Mouse (Mus musculus) hindbrain, postnatal 0 days (tissue): ENCODE measurements around the gene Gm3376. TPM values are rescaled to one million over a fixed set of nuclear protein-coding genes. Genes with fewer than 3 reads are reported as not detected.
"Not testable (repeated sequence)": the region's sequence is repeated elsewhere in the genome, so short reads cannot be mapped to it uniquely, and the experiment has no call there.

Source experiments
- ATAC-seq: fragments of 200-750 bp; cut with Nextera tagmentation; 2 replicates; pipeline ENCODE4 v1.8.0; 2017; ENCODE audit warnings: mild to moderate bottlenecking, moderate TSS enrichment, moderate library complexity
- DNase-seq: peaks from one replicate; pipeline ENCODE4 v3.0.0-alpha.2; 2015; ENCODE audit warnings: low spot score
- H3K27ac ChIP-seq: fragments of 300-500 bp; sonication (generic); 2 replicates; pipeline ENCODE4 v1.5.1; 2014; ENCODE audit warnings: mild to moderate bottlenecking
- H3K27me3 ChIP-seq: fragments of 300-500 bp; sonication (generic); 2 replicates; pipeline ENCODE4 v1.6.1; 2014; ENCODE audit warnings: low read length, mixed read lengths; ENCODE audit not compliant: insufficient read depth
- H3K36me3 ChIP-seq: fragments of 300-500 bp; sonication (generic); 2 replicates; pipeline ENCODE4 v1.6.1; 2014; ENCODE audit warnings: low read length, mixed read lengths; ENCODE audit not compliant: insufficient read depth
- H3K4me1 ChIP-seq: fragments of 300-500 bp; sonication (generic); 2 replicates; pipeline ENCODE4 v1.6.1; 2014; ENCODE audit warnings: antibody characterized with exemption, low read length, mixed read lengths; ENCODE audit not compliant: insufficient read depth
- H3K4me2 ChIP-seq: fragments of 300-500 bp; sonication (generic); 2 replicates; pipeline ENCODE4 v1.6.1; 2014; ENCODE audit warnings: low read depth, mild to moderate bottlenecking, low read length, moderate library complexity, mixed read lengths
- H3K4me3 ChIP-seq: fragments of 300-500 bp; sonication (generic); 2 replicates; pipeline ENCODE4 v1.5.1; 2014; ENCODE audit warnings: low read length
- H3K9ac ChIP-seq: fragments of 300-500 bp; sonication (generic); replicated peaks from 2 replicates; pipeline ENCODE4 v1.6.1; 2014; ENCODE audit warnings: mild to moderate bottlenecking, low read length, moderate library complexity, mixed read lengths
- H3K9me3 ChIP-seq: fragments of 300-500 bp; sonication (generic); 2 replicates; pipeline ENCODE4 v1.6.1; 2016; ENCODE audit warnings: low read length, mixed read lengths
- whole genome bisulfite sequencing: fragments of 180-500 bp; shearing (Covaris S2); extraction: QIAGEN DNeasy Blood & Tissue Kit; methylation state at CpG from one replicate; pipeline ENCODE4 v1.1.7; 2014; 5-methylcytosine and 5-hydroxymethylcytosine counted together
- polyA plus RNA-seq: library from polyadenylated mRNA; unstranded; fragments of >200 nt; fragmentation: Nextera tagmentation; extraction: Ambion mirVana; gene quantifications from 2 replicates; pipeline ENCODE4 v1.2.1, GENCODE M21; 2015
- total RNA-seq: library from RNA; depleted of rRNA; stranded (reverse); fragments of >200 nt; gene quantifications from 2 replicates; pipeline ENCODE4 v1.2.3, GENCODE M21; 2014; rRNA removed

The Gm3376 gene
- total RNA-seq, result 0.26 TPM in 1 of 2 replicates, not detected in the other
- polyA plus RNA-seq, result not detected in 2 replicates

DNA sequence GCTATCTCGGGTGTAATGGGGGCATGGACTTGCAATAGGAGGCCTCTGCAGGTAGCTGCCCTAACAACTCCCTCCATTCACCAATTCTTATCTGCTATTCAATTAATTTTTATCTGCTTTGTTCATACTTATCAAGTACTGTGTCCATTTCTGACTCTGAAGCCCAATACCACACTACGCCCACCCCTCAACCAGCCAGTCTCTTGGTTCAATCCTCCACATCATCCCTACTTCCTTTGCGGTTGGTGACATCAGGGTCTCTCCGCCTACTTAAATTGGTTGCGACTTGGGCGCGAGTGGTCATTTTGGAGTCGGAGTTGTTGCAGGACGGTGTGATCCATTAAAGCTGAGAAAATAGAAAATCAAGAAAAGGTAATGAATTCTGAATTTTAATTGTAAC lies at the start of gene Gm3376:
TSS of gene Gm3376 (plus strand) at position 301 of the 400 bp plus-strand sequence.
- DNase-seq, H3K4me3 ChIP-seq, H3K27ac ChIP-seq, H3K9ac ChIP-seq, H3K27me3 ChIP-seq, H3K4me2 ChIP-seq, H3K4me1 ChIP-seq, H3K36me3 ChIP-seq, ATAC-seq, H3K9me3 ChIP-seq: not testable (repeated sequence)
- WGBS, result no CpG with 5 or more reads among the region's 9 CpGs
